Mouse (Mus musculus): ENCODE measurements around the gene Rad23b.

- TF ChIP-seq POLR2A (IDR thresholded peaks at IDR 0.05; ENCODE audit: extremely low read depth, insufficient read depth, low read length): no peak
- no peak for TF ChIP-seq CTCF (IDR thresholded peaks at IDR 0.05; ENCODE audit: extremely low read depth, insufficient read depth, low read length)
Measured at GRCm38 (mm10) chr4:55355845-55356244, 6.0 kb downstream of the Rad23b start.
